Mouse (Mus musculus) frontal cortex, postnatal 36 days (tissue): Measurements from ENCODE around the gene Gm49383.
A peak's percentile ranks its signal among the peaks of the same experiment; 100 is the strongest.
"Not testable (repeated sequence)": the region's sequence is repeated elsewhere in the genome, so short reads cannot be mapped to it uniquely, and the experiment has no call there.

ENCODE experiments used
- DNase-seq, 2 experiments: peaks; one replicate each; pipeline ENCODE4 v3.0.0; 2022; ENCODE audit warnings: low spot score in 2 of 2

Gene Gm49383

GRCm38 (mm10) chr12:69164904-69165303 is 32.0 kb downstream of the Gm49383 start:
- DNase-seq, result no peak

- not testable (repeated sequence) for DNase-seq
Measured at GRCm38 (mm10) chr12:69163586-69163985, 33.3 kb downstream of the Gm49383 start.

GRCm38 (mm10) chr12:69160677-69161076 is 36.2 kb downstream of the Gm49383 start:
- not testable (repeated sequence) for DNase-seq

- DNase-seq, result peak in 1 of 2 experiments; percentile 22
Measured at GRCm38 (mm10) chr12:69159578-69159940, 37.3 kb downstream of the Gm49383 start.

- peak; percentile 98 to 99 for DNase-seq
Measured at GRCm38 (mm10) chr12:69158765-69159577, 37.9 kb downstream of the Gm49383 start, which contains the start of gene Rps29. Gene Rps29, minus strand, starts transcription at chr12:69159186.

- no peak for DNase-seq
Measured at GRCm38 (mm10) chr12:69158366-69158764, 38.5 kb downstream of the Gm49383 start.

GRCm38 (mm10) chr12:69157107-69157506 is 39.8 kb downstream of the Gm49383 start:
- no peak for DNase-seq

GRCm38 (mm10) chr12:69156436-69156835 is 40.5 kb downstream of the Gm49383 start:
- DNase-seq, result no peak

- no peak for DNase-seq
Measured at GRCm38 (mm10) chr12:69155923-69156322, 41.0 kb downstream of the Gm49383 start.

- DNase-seq, result no peak
Measured at GRCm38 (mm10) chr12:69150049-69150448, 46.9 kb downstream of the Gm49383 start.

- DNase-seq, result no peak
Measured at GRCm38 (mm10) chr12:69147166-69147735, 49.7 kb downstream of the Gm49383 start.

- no peak for DNase-seq
Measured at GRCm38 (mm10) chr12:69143460-69143859, 53.4 kb downstream of the Gm49383 start.

- DNase-seq, result no peak
Measured at GRCm38 (mm10) chr12:69139841-69140240, 57.1 kb downstream of the Gm49383 start.

- no peak for DNase-seq
Measured at GRCm38 (mm10) chr12:69139201-69139600, 57.7 kb downstream of the Gm49383 start.
